Mouse (Mus musculus): ENCODE measurements at regions not wholly inside any gene's neighbourhood (a gene's known extent, or its start where the extent isn't known, plus 50 kb on each side); places are given as distances from the start of the nearest gene placed in this dataset.

DNA sequence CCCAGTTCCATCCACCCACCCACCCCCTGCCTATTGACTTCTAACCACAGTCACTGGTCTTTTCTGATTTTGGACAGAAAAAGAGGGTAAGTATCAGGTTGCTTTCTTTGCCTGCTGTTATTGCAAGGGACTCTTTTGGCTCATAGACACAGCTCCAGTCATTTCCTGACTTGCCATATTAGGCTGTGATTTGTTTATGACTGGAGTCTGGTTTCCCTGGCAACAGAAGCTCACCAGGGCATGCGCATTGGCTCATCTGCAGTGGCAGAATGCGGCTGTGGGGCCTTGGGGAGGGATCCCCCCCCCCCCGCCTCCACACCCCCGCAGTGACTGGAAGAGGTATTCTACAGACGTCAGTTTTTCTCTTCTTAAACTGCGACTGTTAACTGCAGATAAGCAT is 65.9 kb downstream of the Cdr1 start:
- DNase-seq (ENCODE audit: low spot score): peak; percentile 31
- no peak overlapping the region for H3K4me3 ChIP-seq
- H3K36me3 ChIP-seq: no peaks in the 10 kb centered on the region
- H3K9me3 ChIP-seq (replicated peaks): no peaks in the 10 kb centered on the region
- H3K4me1 ChIP-seq: no peaks in the 10 kb centered on the region; the same call in 1 of the 2 replicates
- no peak overlapping the region for H3K27ac ChIP-seq
- H3K27me3 ChIP-seq (ENCODE audit: low read depth, poor library complexity, severe bottlenecking): no peaks in the 10 kb centered on the region
- WGBS: 32% methylated on average over 6 of the region's 6 CpGs

DNA sequence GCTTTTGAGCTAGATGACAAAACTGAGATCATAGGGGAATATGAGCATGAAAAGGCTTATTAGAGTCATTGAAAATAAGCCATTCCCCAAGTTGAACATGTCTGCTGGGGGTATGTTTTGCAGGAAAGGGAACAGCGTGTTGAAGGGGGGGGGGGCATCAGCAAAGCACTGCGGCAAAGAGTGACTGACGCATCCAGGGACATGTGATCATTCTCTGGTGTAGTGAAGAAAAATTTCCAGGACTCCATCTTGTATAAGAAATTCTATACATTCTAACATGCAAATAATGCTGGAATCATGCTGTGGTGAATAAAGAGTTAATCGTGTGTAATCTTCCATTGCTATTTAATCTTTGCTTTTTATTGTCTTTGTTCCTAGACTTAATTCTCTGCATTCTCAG is 68.0 kb downstream of the Cdr1 start:
- Histone ChIP-seq H3K4me3 (no peak overlapping the region), H3K27ac (no peak overlapping the region), H3K9me3 (replicated peaks) (no peaks in the 10 kb centered on the region), H3K27me3 (ENCODE audit: low read depth, poor library complexity, severe bottlenecking) (no peaks in the 10 kb centered on the region), H3K4me1 (no peaks in the 10 kb centered on the region; the same call in 1 of the 2 replicates), H3K36me3 (no peaks in the 10 kb centered on the region)
- DNase-seq (ENCODE audit: low spot score): no peak
- WGBS: 96% methylated on average over 4 of the region's 4 CpGs

- no peak for DNase-seq (ENCODE audit: low spot score)
- Histone ChIP-seq H3K4me1 (no peaks in the 10 kb centered on the region; the same call in 1 of the 2 replicates), H3K4me3 (peak overlapping the region; percentile 34), H3K9me3 (replicated peaks) (no peaks in the 10 kb centered on the region), H3K27me3 (ENCODE audit: low read depth, poor library complexity, severe bottlenecking) (no peaks in the 10 kb centered on the region), H3K36me3 (no peaks in the 10 kb centered on the region), H3K27ac (no peak overlapping the region)
- 35% methylated on average over 10 of the region's 10 CpGs for WGBS
Measured at GRCm38 (mm10) chrX:61116010-61116447, 69.3 kb downstream of the Cdr1 start.
